Mouse (Mus musculus): ENCODE data around the gene Iltifb. TPM values are rescaled to one million over a fixed set of nuclear protein-coding genes. Genes with fewer than 3 reads are reported as not detected.
"Not testable (repeated sequence)": the region's sequence is repeated elsewhere in the genome, so short reads cannot be mapped to it uniquely, and the experiment has no call there.

Gene Iltifb
- polyA plus RNA-seq (2015; fragmentation: Nextera tagmentation; extraction: Ambion mirVana), result 0.41 and 1.1 TPM in 2 replicates

- Histone ChIP-seq H3K4me3 (no peak within 1 kb of the TSS), H3K9ac (no peak within 1 kb of the TSS), H3K4me2 (no peak within 1 kb of the TSS), H3K36me3 (no peaks in the 10 kb centered on the region), H3K27ac (replicated peaks) (no peak within 1 kb of the TSS), H3K27me3 (no peaks in the 10 kb centered on the region), H3K4me1 (replicated peaks) (no peaks in the 10 kb centered on the region), H3K9me3 (no peaks in the 10 kb centered on the region)
- no peak for ATAC-seq (ENCODE audit: low FRiP score, low read depth)
- 94% methylated on average over 6 of the region's 6 CpGs for WGBS
Measured at GRCm38 (mm10) chr10:118294938-118295337, at the start of gene Iltifb. Gene Iltifb (minus strand): TSS chr10:118295038.

GRCm38 (mm10) chr10:118343155-118343554 is 48.3 kb upstream of the Iltifb start, which contains the start of gene Gm9046:
Gene Gm9046 (minus strand): TSS chr10:118343255.
- H3K27ac ChIP-seq (replicated peaks); H3K4me2 ChIP-seq; H3K4me1 ChIP-seq (replicated peaks); H3K9me3 ChIP-seq; ATAC-seq (ENCODE audit: low FRiP score, low read depth); H3K27me3 ChIP-seq; H3K36me3 ChIP-seq; H3K9ac ChIP-seq; H3K4me3 ChIP-seq: not testable (repeated sequence)
- WGBS, result no CpG with 5 or more reads among the region's 14 CpGs

- not testable (repeated sequence) for H3K36me3 ChIP-seq; H3K9me3 ChIP-seq; H3K9ac ChIP-seq; H3K27ac ChIP-seq (replicated peaks); H3K4me2 ChIP-seq; H3K4me3 ChIP-seq; H3K27me3 ChIP-seq; ATAC-seq (ENCODE audit: low FRiP score, low read depth); H3K4me1 ChIP-seq (replicated peaks)
- WGBS, result no CpG with 5 or more reads among the region's 14 CpGs
Measured at GRCm38 (mm10) chr10:118337731-118338130, 42.9 kb upstream of the Iltifb start, which contains the start of gene Gm9045. Gene Gm9045 (minus strand): TSS chr10:118337831.

GRCm38 (mm10) chr10:118332308-118332707 is 37.5 kb upstream of the Iltifb start, which contains the start of gene Gm9044:
Gene Gm9044 (minus strand): TSS chr10:118332408.
- not testable (repeated sequence) for H3K4me3 ChIP-seq; H3K4me2 ChIP-seq; H3K27me3 ChIP-seq; ATAC-seq (ENCODE audit: low FRiP score, low read depth); H3K36me3 ChIP-seq; H3K27ac ChIP-seq (replicated peaks); H3K4me1 ChIP-seq (replicated peaks); H3K9ac ChIP-seq; H3K9me3 ChIP-seq
- WGBS, result no CpG with 5 or more reads among the region's 14 CpGs

GRCm38 (mm10) chr10:118326869-118327268 is 32.0 kb upstream of the Iltifb start, which contains the start of gene Gm9040:
Gene Gm9040 (minus strand): TSS chr10:118326969.
- H3K27ac ChIP-seq (replicated peaks); ATAC-seq (ENCODE audit: low FRiP score, low read depth); H3K4me1 ChIP-seq (replicated peaks); H3K4me2 ChIP-seq; H3K4me3 ChIP-seq; H3K9ac ChIP-seq; H3K9me3 ChIP-seq; H3K36me3 ChIP-seq; H3K27me3 ChIP-seq: not testable (repeated sequence)
- no CpG with 5 or more reads among the region's 11 CpGs for WGBS

GRCm38 (mm10) chr10:118319024-118319423 is 24.2 kb upstream of the Iltifb start:
- no peak overlapping the region for H3K9ac ChIP-seq
- WGBS, result 87% methylated on average over 8 of the region's 8 CpGs
- no peaks in the 10 kb centered on the region for H3K4me1 ChIP-seq (replicated peaks)
- no peaks in the 10 kb centered on the region for H3K9me3 ChIP-seq
- no peak overlapping the region for H3K4me2 ChIP-seq
- no peak overlapping the region for H3K4me3 ChIP-seq
- H3K27me3 ChIP-seq, result no peaks in the 10 kb centered on the region
- ATAC-seq (ENCODE audit: low FRiP score, low read depth), result no peak
- H3K36me3 ChIP-seq, result no peaks in the 10 kb centered on the region
- H3K27ac ChIP-seq (replicated peaks), result no peak overlapping the region

GRCm38 (mm10) chr10:118302133-118302532 is 7.3 kb upstream of the Iltifb start:
- H3K27me3 ChIP-seq; H3K27ac ChIP-seq (replicated peaks); ATAC-seq (ENCODE audit: low FRiP score, low read depth); H3K36me3 ChIP-seq; H3K4me3 ChIP-seq; H3K4me2 ChIP-seq; H3K9ac ChIP-seq; H3K4me1 ChIP-seq (replicated peaks); H3K9me3 ChIP-seq: not testable (repeated sequence)
- 39% methylated on average over 2 of the region's 2 CpGs for WGBS

GRCm38 (mm10) chr10:118283016-118283415 is 11.8 kb downstream of the Iltifb start:
- not testable (repeated sequence) for ATAC-seq (ENCODE audit: low FRiP score, low read depth); H3K36me3 ChIP-seq; H3K4me3 ChIP-seq; H3K27ac ChIP-seq (replicated peaks); H3K27me3 ChIP-seq; H3K9ac ChIP-seq; H3K4me1 ChIP-seq (replicated peaks); H3K4me2 ChIP-seq; H3K9me3 ChIP-seq
- 100% methylated on average over 3 of the region's 5 CpGs for WGBS

GRCm38 (mm10) chr10:118282565-118282964 is 12.3 kb downstream of the Iltifb start:
- ATAC-seq (ENCODE audit: low FRiP score, low read depth); H3K9ac ChIP-seq; H3K4me3 ChIP-seq; H3K27ac ChIP-seq (replicated peaks); H3K9me3 ChIP-seq; H3K4me2 ChIP-seq; H3K27me3 ChIP-seq; H3K36me3 ChIP-seq; H3K4me1 ChIP-seq (replicated peaks): not testable (repeated sequence)
- WGBS, result 86% methylated on average over 7 of the region's 7 CpGs

- H3K9ac ChIP-seq; H3K4me1 ChIP-seq (replicated peaks); H3K36me3 ChIP-seq; H3K27me3 ChIP-seq; H3K27ac ChIP-seq (replicated peaks); ATAC-seq (ENCODE audit: low FRiP score, low read depth); H3K4me3 ChIP-seq; H3K4me2 ChIP-seq; H3K9me3 ChIP-seq: not testable (repeated sequence)
- WGBS, result no CpG with 5 or more reads among the region's 4 CpGs
Measured at GRCm38 (mm10) chr10:118278069-118278468, 16.8 kb downstream of the Iltifb start.

GRCm38 (mm10) chr10:118271416-118271815 is 23.4 kb downstream of the Iltifb start:
- not testable (repeated sequence) for H3K4me2 ChIP-seq; H3K4me3 ChIP-seq; H3K9me3 ChIP-seq; H3K36me3 ChIP-seq; H3K27ac ChIP-seq (replicated peaks); ATAC-seq (ENCODE audit: low FRiP score, low read depth); H3K27me3 ChIP-seq; H3K9ac ChIP-seq; H3K4me1 ChIP-seq (replicated peaks)
- no CpG with 5 or more reads among the region's 2 CpGs for WGBS

GRCm38 (mm10) chr10:118268812-118269211 is 26.0 kb downstream of the Iltifb start:
- not testable (repeated sequence) for H3K9me3 ChIP-seq; ATAC-seq (ENCODE audit: low FRiP score, low read depth); H3K36me3 ChIP-seq; H3K27me3 ChIP-seq; H3K4me2 ChIP-seq; H3K4me3 ChIP-seq; H3K27ac ChIP-seq (replicated peaks); H3K4me1 ChIP-seq (replicated peaks); H3K9ac ChIP-seq
- 68% methylated on average over 3 of the region's 8 CpGs for WGBS

- not testable (repeated sequence) for H3K27ac ChIP-seq (replicated peaks); H3K4me2 ChIP-seq; H3K36me3 ChIP-seq; H3K9ac ChIP-seq; ATAC-seq (ENCODE audit: low FRiP score, low read depth); H3K4me3 ChIP-seq; H3K27me3 ChIP-seq; H3K4me1 ChIP-seq (replicated peaks); H3K9me3 ChIP-seq
- no CpG with 5 or more reads among the region's 13 CpGs for WGBS
Measured at GRCm38 (mm10) chr10:118258388-118258787, 36.5 kb downstream of the Iltifb start, which contains the start of gene Gm32802. Gene Gm32802 (plus strand): TSS chr10:118258688.

Data from hindbrain, embryonic 15.5 days (tissue).